Mouse (Mus musculus): ENCODE data around the gene Prkag1.
"Not testable (repeated sequence)": the region's sequence is repeated elsewhere in the genome, so short reads cannot be mapped to it uniquely, and the experiment has no call there.

The Prkag1 gene

DNA sequence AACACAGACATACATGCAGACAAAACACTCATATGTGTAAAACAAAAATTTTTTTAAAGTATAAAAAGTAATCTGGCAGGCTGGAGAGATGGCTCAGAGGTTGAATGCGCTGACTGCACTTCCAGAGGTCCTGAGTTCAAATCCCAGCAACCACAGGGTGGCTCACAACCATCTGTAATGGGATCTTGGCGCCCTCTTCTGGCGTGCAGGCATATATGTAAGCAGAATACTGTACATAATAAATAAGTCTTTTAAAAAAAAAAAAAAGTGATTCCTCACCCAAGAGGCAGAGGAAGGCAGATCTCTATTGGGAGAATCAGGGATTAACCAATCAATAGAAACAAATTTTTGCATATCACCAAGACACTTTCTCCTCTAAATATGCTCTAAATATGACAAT is 7.9 kb downstream of the Prkag1 start:
- no peak for DNase-seq (ENCODE audit: low read depth, low spot score)

DNA sequence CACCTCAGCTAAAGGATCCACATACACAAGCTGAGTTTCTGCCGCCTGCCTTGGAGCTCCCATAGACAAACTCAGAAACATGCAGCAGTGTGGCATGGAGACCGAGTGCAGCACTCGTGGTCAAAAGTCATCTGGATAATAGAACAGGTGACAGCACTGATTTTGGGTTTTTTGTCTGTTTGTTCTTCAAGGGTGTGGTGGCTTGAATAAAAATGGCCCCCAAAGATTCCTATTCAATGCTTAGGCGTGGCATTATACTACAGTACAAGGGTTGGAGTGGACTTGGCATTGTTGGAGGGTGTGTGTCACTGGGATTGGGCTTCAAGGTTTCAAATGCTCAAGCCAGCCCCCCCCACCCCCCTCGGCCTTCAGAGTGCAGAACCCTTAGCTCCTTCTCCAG is 9.2 kb downstream of the Prkag1 start:
- no peak for DNase-seq (ENCODE audit: low read depth, low spot score)

DNA sequence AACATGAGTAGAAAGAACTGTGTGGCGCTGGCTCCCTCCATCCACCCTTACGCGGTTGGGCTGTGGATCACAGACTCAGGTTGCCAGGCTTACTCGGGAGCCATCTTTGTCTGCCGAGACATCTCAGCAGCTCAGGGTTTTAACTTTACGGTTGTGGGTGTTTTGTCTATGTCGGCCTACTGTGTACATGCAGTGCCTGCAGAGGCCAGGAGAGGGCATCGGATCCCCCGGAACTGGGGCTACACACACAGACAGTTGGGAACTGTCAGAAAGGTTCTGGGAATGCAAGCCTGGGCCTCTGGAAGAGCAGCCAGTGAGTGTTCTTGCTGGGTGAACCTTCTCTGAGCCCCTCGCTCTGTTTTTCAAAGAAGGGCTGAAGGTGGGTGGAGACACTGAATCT is 9.9 kb downstream of the Prkag1 start:
- no peak for DNase-seq (ENCODE audit: low read depth, low spot score)

DNA sequence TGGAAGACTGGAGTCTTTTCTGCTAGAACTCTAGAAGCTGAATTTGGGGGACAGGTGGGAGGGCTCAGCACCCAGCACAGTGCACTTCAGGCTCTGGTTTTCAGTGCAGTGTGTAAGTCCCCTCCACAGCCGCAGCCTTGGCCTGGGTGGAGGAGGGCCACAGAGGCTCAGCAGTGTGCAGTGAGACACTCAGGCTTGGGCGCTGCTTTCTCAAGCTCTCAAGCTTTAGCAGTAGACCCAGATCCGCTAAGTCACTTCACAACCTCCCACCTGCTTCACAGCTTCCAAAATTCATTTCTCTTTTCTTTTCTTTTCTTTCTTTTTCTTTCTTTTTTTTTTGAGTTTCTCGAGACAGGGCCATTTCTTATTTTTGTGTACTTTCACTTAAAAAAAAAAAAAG is 10.4 kb downstream of the Prkag1 start:
- DNase-seq (ENCODE audit: low read depth, low spot score): no peak

DNA sequence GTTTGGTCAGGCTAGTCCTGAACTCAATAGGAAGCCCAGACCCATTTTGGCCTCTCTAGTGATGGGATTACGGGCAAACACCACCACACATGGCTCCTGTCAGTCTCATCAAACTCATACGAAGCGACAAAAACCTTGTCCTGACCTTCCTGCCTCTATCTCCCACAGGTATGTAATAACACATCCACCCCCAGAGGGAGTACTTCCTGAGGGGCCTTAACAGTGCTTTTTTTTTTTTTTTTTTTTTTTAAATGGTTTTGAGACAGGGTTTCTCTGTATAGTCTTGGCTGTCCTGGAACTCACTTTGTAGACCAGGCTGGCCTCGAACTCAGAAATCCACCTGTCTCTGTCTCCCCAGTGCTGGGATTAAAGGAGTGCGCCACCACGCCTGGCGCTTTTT is 13.2 kb downstream of the Prkag1 start:
- no peak for DNase-seq (ENCODE audit: low read depth, low spot score)

DNA sequence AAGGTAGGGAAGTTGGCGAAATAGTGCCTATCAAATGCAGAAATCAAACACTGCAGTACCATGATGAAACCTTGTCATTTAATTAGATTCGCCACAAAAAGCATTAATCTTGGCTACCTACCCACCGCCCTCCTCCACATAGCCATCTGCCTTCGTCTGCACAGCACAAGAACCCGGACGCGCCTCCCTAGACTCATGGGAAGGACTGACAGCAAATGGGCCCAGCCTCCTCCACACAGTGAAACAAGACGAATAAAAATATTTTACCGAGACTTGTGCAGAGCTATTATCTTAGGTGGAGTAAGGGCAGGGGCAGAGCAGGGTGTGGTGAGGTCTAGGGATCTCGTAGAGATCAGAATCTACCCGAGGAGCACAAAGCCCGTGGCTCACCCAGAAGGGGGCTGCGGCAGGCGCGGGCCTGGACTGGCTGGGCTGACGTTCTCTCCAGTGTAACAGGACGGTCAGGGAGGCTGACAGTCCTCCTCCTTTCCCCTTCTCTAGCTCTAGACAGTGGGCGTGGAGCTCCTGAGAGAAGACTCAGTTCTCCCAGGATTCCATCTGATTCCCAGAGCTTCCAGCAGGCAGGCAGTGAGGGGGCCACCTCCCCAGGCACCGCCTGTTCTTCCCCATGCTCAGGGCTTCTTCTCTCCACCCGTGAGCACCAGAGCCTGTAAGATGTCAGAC is 18.4 kb downstream of the Prkag1 start:
- DNase-seq (ENCODE audit: low read depth, low spot score): no peak

DNA sequence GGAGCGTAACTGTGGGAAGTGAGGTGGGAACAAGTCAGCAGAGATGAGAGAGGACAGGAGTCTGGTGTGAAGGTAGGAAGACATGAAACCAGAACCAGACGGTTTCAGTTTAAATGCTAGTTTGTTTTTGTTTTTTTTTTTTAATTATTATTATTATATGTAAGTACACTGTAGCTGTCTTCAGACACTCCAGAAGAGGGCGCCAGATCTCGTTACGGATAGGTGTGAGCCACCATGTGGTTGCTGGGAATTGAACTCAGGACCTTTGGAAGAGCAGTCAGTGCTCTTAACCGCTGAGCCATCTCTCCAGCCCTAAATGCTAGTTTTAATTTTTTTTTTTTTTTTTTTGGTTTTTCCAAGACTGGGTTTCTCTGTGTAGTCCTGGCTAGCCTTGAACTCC is 21.1 kb downstream of the Prkag1 start:
- DNase-seq (ENCODE audit: low read depth, low spot score): not testable (repeated sequence)

DNA sequence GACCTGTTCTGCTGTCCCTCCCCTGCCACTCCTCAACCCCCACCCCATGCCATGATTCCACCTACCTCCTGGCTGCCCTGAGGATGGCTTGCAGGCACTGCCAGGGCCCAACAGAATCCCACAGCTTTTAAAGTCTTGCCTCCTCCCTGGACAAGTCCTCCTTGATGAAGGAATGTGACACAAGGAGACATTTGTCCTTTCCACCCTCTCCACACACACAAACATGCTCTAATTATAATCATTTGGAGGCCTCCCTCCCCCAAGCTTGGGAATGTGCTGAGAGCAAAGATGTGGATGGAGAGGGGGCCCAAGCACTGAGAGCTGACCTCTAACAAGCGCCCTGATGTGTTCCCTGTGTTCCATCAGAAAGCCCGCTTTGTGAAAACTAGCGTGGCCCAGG is 21.9 kb downstream of the Prkag1 start, which contains the start of gene Ddn:
Gene Ddn, minus strand, starts transcription at position 101 of the 400 bp plus-strand sequence.
- DNase-seq (ENCODE audit: low read depth, low spot score): no peak

DNA sequence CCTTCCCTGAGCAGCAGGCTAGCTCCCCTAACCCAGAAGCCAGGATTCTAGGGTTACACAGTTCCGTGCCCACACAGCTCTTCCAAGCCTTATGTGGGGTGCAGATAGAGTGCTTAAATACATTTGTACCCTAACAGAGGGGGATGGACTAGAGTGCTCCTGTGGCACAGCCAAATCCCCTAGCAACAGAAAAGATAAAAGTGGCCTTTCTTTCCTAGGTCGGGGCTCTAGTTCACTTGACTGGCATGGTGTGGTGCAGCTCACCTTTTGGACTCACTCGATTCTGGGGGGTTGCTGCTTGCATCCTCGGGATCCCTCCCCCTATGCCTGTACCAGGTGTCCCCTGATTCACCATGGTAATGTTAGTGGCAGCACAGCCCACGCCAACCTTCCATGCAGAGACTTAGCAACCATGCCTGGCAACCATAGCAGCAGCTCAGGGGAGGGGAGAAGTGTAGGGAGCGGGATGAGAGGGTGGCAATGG is 22.6 kb downstream of the Prkag1 start:
- DNase-seq (ENCODE audit: low read depth, low spot score): no peak

DNA sequence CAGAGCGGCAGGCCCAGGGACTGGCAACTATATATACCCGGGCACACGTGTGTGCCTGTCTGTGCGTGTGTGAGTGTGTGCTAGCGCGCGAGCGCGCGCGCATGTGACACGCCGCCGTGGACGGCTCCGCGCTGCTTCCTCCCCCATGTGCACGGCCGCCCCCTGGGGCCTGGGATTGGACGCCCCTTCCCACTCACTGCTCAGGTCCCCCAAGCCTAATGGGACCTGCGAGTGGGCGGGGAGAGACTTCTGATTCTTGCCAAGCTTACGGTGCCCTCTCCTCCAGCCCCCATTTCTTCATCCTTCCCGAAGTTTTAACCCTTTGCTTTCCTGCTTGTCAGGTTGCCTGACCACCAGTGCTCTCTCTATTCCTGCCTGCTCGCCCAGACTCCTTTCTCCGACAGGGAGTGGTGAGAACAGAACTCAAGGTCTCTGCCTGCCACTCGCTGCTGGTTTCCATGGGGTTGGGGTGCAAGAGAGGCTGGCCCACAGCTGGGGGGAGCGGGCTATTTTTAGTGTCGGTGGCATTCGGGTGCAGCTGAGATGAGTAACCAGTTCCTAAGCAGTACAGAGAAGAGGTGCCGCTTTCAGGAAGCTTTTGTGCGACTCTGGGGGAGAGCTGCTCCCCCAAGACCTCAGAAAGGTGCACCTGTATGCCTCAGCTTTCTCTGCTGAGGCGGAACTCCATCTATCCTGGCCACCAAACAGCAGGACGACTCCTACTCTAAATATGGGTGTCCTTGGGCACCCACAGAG is 23.2 kb downstream of the Prkag1 start:
- DNase-seq (ENCODE audit: low read depth, low spot score): no peak

DNA sequence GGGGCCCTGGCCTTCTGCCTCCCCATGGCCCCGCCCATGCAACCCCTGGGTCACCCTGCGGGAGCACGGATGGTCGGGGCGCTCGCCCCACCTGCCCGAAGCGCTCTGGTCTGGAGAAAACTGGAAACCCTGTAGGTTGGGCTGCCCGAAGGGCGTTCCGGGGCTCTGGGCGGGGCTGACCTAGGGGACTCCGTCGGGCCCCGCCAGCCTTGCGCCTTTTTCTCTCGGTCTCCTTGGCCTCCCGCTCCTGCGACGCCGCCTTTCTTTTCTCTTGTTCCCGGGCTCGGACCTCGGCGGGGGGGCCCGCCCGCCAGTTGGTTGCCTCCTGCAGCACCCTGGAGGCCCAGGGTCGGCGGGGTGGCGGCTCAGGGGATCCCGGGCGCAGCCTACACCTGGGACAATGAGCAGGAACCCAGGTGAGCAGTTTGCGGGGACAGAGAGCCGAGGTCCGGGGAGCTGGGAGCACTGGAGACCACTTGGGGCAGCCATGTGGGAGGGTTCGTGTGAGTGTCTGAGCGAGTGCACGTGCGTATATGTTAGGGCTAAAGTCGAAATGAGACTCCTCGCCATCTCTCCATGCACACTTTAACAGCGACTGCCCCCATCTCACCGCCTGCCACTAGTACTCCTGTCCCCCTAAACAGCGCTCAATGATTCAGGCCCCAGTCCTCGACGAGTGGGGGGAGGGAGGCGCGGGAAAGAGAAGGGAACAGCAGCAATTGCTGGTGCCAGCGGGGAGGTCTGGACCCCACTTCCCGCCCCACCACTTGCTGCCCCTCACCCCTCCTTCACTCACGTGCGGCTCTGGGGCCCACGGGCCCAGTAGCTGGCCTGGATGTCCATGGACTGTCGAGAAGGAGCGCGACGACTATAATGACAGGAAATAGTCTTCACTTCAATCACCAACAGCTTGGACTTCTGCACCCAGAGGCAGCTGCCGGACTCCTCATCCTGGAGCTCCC is 24.2 kb downstream of the Prkag1 start:
- no peak for DNase-seq (ENCODE audit: low read depth, low spot score)

DNA sequence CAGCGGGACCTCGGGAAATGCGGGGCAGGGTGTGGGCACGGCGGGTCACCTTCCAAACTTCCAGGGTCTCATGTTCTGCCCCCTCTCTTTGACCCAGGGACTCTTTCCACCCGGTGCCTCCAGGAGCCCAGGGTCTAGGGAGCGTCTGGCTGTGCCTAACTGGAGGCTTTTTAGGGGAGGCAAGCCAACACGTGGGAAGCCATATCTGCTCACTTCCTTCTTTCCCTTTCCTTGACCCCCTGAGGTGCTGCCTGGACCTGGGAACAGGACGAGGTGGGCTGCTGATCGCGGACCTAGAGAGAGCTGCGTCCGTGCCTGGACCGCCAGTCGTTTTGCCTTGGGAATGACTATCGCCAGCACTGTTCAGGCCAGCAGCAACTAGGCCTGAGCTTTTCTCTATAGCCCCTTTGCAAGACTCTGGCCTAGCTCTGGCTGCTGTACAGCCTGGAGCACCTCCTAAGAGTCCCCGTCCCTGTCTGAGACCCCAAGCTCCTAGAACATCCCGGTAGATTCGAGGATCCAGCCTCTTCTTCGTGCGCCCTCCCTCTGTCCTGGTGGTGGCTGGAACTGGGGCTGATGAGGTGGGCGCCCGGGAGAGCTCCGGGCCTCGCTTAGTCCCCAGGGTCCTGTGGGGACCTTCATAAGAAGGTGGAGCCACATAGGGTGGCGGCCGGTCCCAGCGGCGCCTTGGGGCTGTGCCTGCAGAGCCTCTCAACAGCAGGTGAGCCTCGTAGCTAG is 25.1 kb downstream of the Prkag1 start:
- DNase-seq (ENCODE audit: low read depth, low spot score): no peak

DNA sequence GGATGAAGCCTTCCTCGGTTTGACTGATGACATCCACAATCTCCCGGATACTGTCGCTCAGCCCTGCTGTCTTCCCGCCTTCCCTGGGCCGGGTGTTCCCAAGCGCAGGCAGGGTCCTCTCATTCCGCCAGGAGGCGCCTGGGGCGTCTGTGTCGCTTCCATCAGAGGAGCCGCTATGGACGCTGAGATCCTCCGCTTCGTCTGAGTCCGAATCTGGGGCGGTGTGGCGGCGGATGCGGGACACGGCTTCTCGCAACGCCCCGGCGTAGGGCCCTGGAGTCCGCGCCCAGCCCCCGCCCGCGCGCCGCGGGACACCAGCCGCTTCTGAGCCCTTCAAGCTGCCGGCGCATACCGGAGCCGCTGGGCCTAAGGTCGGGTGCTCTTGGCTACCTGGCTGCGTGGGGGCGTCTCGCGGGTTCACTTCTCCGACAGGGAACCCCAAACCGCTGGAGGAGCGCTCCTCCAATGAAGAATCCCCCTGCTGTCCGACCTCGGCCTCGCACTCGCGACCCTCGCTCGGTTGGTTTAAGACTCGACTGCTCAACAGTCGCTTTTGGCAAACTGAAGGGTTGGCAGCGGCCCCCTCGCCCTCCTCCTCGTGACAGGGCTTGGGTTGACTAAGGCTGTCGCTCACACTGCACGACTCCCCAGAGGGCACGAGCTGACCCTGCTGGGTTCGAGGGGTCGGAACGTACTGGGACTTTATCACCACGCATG is 25.8 kb downstream of the Prkag1 start:
- no peak for DNase-seq (ENCODE audit: low read depth, low spot score)

DNA sequence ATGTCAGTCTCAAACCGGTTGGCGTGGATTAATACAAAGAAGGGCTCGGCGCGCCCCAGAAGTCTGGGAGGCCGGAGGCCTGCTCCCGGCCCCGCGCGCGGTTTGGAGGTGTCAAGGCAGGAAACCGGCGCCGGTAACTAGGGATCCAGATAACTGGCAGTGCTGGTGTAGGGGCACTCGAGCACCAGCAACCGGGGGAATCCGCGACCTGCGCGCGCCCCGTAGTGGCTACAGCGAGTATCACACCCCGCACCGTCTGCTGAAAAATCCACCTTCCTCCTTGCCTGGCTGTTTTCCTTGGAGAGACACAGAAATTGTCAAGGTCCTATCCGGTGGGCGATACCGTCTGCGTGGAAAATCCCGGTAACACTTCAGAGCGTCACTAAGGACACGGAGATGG is 27.3 kb downstream of the Prkag1 start:
- DNase-seq (ENCODE audit: low read depth, low spot score): no peak

DNA sequence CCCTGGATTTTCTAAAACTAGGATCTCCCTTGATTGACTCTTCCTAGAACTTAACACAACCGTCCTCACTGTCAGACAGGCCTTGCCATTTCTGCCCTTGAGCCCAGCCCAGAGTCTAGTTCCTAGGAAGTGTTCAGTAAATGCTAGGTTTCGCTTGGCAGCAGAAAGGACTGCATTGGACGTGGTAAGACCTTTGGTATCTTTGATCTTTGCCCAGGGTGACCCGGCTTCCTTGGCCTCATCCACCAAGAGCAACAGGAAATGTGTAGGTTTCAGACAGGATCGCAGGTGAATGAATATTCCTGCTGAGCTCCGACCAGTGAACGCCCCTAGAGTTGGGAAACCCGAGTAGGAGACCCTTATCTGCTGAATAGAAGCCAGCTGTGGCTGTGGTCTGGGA is 28.4 kb downstream of the Prkag1 start:
- DNase-seq (ENCODE audit: low read depth, low spot score): no peak

DNA sequence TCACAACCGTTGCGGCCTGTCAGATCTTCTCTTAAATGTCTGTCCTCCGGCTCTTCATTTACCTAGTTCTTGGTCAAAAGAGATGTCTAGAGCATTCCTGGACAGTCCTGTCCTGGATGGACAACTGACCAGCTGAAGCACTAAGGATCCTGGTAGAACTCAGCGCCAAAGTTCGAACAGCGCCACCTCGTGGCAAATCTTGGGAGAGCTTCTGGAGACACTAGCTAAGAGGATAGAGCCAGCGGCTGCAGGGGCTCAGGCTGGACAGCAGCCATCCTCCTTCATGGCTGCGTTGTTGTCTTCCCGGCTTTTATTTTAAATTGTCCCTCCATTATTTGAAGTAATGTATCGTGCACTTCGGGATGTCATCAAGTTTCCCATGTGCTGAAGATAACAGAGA is 31.9 kb downstream of the Prkag1 start:
- no peak for DNase-seq (ENCODE audit: low read depth, low spot score)

DNA sequence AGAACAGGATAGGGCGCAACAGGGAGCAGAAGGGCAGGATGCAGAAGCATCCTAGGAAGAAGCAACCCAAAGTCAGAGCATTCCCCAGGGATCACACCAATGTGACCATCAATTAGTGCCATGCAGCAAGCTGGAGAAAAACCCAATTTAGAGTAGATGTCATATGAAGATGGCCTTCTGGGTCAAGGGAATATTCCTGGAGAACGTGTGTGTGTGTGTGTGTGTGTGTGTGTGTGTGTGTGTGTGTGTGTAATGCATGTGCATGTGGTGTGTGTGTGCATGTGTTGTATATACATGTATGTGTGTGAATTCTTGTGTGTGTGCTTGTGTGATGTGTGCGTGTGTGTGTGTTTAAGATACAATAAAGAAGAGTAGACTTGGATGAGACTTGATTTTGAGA is 32.4 kb downstream of the Prkag1 start:
- no peak for DNase-seq (ENCODE audit: low read depth, low spot score)

DNA sequence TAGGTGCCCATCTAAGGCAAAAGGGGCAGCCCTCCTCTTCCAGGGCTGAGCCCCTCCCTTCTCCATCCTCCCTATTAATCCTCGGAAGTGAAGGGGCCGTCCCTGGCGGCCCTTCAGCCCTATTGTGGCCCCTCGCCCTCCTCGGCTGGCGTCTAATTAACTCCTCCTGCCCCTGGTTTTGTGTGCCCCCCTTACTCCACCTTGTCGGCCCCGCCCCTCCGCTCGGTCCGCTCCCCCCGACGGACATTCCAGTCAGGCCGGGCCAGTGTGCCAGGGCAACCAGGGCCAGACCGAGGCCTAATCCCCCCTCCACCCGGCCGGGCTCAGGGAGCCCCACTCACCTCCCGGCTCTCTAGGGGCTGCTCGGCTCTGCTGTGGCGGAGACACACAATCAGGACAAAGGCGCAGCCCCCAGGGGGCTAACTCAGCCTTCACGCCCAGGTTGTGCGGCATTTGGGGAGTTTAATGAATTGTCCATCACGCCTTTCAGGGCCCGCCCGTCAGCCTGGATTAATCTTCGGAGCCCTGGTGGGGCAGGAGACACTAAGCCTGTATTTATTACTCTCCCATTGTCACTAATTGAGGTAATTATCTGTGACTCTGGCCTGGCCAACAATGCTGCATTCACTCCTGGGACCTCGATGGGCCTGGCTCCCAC is 33.4 kb downstream of the Prkag1 start:
- no peak for DNase-seq (ENCODE audit: low read depth, low spot score)

DNA sequence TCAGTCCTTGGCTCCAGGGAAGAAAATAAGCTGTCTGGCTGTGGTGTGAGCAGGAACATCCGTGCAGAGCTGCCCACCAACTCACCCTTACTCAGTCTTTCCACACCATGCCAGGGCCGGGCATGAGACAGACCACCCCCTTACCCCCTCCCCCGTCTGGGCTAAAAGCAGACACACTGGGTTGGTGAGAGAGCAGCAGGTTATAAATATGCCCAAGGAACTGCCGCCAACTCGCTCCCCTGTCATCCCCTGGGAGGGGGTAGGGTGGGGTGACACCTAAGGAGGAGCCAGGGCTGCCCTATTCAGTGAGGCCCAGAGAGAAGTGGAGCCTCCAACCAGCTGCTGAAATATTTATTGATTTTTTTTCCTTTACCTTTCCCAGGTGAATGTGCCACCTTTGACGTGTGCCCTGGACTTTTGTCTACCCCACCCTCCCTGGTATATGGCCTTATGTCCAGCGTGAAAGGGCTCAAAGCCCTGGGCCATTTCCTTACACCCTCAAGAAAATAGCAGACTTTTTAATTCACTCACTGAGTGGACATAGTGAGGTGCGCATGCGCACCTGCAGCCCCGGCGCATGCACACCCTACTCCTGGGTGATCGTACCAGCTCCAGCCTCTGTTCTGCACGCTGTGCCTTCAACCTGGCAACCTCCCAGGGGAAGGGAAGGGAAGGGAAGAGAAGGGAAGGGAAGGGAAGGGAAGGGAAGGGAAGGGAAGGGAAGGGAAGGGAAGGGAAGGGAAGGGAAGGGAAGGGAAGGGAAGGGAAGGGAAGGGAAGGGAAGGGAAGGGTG is 34.3 kb downstream of the Prkag1 start:
- DNase-seq (ENCODE audit: low read depth, low spot score): no peak

Data from brain, embryonic 18.5 days (tissue).